Mouse (Mus musculus) WW6 (cell line): ENCODE measurements around the gene Coch.
"Not testable (repeated sequence)": the region's sequence is repeated elsewhere in the genome, so short reads cannot be mapped to it uniquely, and the experiment has no call there.

Experiments used
- DNase-seq: peaks from one replicate; pipeline ENCODE4 v3.0.0-alpha.2; 2013; ENCODE audit warnings: low read depth, low spot score

The Coch gene

GRCm38 (mm10) chr12:51636689-51637470, 43.7 kb downstream of the Coch start:
- DNase-seq: no peak

- DNase-seq: no peak
Observed at GRCm38 (mm10) chr12:51641871-51642270, 48.7 kb downstream of the Coch start.

- not testable (repeated sequence) for DNase-seq
Observed at GRCm38 (mm10) chr12:51649401-51649800, 56.3 kb downstream of the Coch start.
